ENCODE assay signal across 8 mouse cellular contexts in genomic region chr7:12927693-12928589, GRCm38 (mm10). TPM values are rescaled to one million over a fixed set of nuclear protein-coding genes. Genes with fewer than 3 reads are reported as not detected.
DNase-seq lines count a peak whose midpoint lies in the region; ATAC-seq and TF ChIP-seq lines count a peak whose summit lies in the region.

No protein-coding gene starts in this region.

- peak; percentile 65; the same call in 1 of the 2 replicates for ATAC-seq in kidney, embryonic 14.5 days (ENCODE audit: low FRiP score, low TSS enrichment)
- ATAC-seq in embryonic facial prominence, embryonic 15.5 days (ENCODE audit: insufficient number of reproducible peaks, low FRiP score, low TSS enrichment, low read depth) = 0 out of 2 replicates have a peak, but pooled peaks have one; percentile 18
- peak; percentile 64 for ATAC-seq in hindbrain, embryonic 16.5 days
- ATAC-seq in monocyte, adult 5-6 weeks (replicated peaks; ENCODE audit: insufficient number of reproducible peaks, low FRiP score, low TSS enrichment, poor library complexity, severe bottlenecking) = no peak

- H3K4me1 ChIP-seq in kidney, embryonic 14.5 days (ENCODE audit: control insufficient read depth, insufficient read depth, low read length) = peaks cover 12% of the 10 kb centered on the region; the same call in 1 of the 2 replicates
- peaks cover 45% of the 10 kb centered on the region for H3K4me1 ChIP-seq in embryonic facial prominence, embryonic 15.5 days
- H3K4me1 ChIP-seq in hindbrain, embryonic 16.5 days (ENCODE audit: control insufficient read depth, insufficient read depth, low read depth, low read length) = peaks cover 14% of the 10 kb centered on the region
- H3K4me1 ChIP-seq in lung, adult 2 months (ENCODE audit: control insufficient read depth, insufficient read depth, low read length) = peaks cover 4% of the 10 kb centered on the region; the same call in 1 of the 2 replicates
- H3K4me1 ChIP-seq in olfactory bulb, adult 2 months (ENCODE audit: control insufficient read depth, insufficient read depth, low read length) = peaks cover 10% of the 10 kb centered on the region; the same call in 1 of the 2 replicates

- no peak overlapping the region for H3K27ac ChIP-seq in kidney, embryonic 14.5 days (ENCODE audit: low read depth, low read length)
- no peak overlapping the region for H3K27ac ChIP-seq in embryonic facial prominence, embryonic 15.5 days (replicated peaks)
- H3K27ac ChIP-seq in hindbrain, embryonic 16.5 days (ENCODE audit: low read depth, low read length) = no peak overlapping the region
- no peak overlapping the region for H3K27ac ChIP-seq in olfactory bulb, adult 2 months (ENCODE audit: insufficient read depth, low read depth, low read length)

- no peaks in the 10 kb centered on the region for H3K9me3 ChIP-seq in kidney, embryonic 14.5 days (ENCODE audit: control insufficient read depth, low read length)
- no peaks in the 10 kb centered on the region for H3K9me3 ChIP-seq in embryonic facial prominence, embryonic 15.5 days (replicated peaks)
- no peaks in the 10 kb centered on the region for H3K9me3 ChIP-seq in hindbrain, embryonic 16.5 days (ENCODE audit: control insufficient read depth, low read length)

- WGBS in kidney, embryonic 14.5 days = 2% methylated on average over 61 of the region's 65 CpGs
- WGBS in embryonic facial prominence, embryonic 15.5 days = 5% methylated on average over 65 of the region's 65 CpGs
- WGBS in hindbrain, embryonic 16.5 days = 5% methylated on average over 65 of the region's 65 CpGs
- 12% methylated on average over 65 of the region's 65 CpGs for WGBS in lung, adult 2 months
- WGBS in olfactory bulb, adult 2 months = 9% methylated on average over 65 of the region's 65 CpGs

- no peak for TF ChIP-seq POLR2A in lung, adult 2 months (IDR thresholded peaks at IDR 0.05; ENCODE audit: borderline replicate concordance, extremely low read depth, low read depth, low read length)
- no peak for TF ChIP-seq POLR2A in olfactory bulb, adult 2 months (IDR thresholded peaks at IDR 0.05; ENCODE audit: insufficient read depth, low read depth, low read length)

- H3K4me2 ChIP-seq in kidney, embryonic 14.5 days (replicated peaks; ENCODE audit: low read depth, low read length) = peak overlapping the region; percentile 72
- peak overlapping the region; percentile 79 for H3K4me2 ChIP-seq in embryonic facial prominence, embryonic 15.5 days (replicated peaks)
- H3K4me2 ChIP-seq in hindbrain, embryonic 16.5 days (ENCODE audit: low read length) = peak overlapping the region; percentile 56

- H3K27me3 ChIP-seq in kidney, embryonic 14.5 days (ENCODE audit: control insufficient read depth, insufficient read depth, low read length) = peaks cover 10% of the 10 kb centered on the region
- H3K27me3 ChIP-seq in embryonic facial prominence, embryonic 15.5 days = peaks cover 10% of the 10 kb centered on the region
- peaks cover 14% of the 10 kb centered on the region for H3K27me3 ChIP-seq in hindbrain, embryonic 16.5 days (replicated peaks; ENCODE audit: control insufficient read depth, insufficient read depth, low read length)

- TF ChIP-seq CTCF in lung, adult 2 months (IDR thresholded peaks at IDR 0.05; ENCODE audit: insufficient read depth, low read length) = no peak
- TF ChIP-seq CTCF in olfactory bulb, adult 2 months (IDR thresholded peaks at IDR 0.05; ENCODE audit: insufficient read depth, low read depth, low read length) = peak; percentile 14; the same call in 1 of the 2 replicates

- H3K4me3 ChIP-seq in kidney, embryonic 14.5 days (ENCODE audit: low read length) = peak overlapping the region; percentile 34
- peak overlapping the region; percentile 41 for H3K4me3 ChIP-seq in embryonic facial prominence, embryonic 15.5 days (replicated peaks)
- H3K4me3 ChIP-seq in hindbrain, embryonic 16.5 days (ENCODE audit: low read length) = peak overlapping the region; percentile 31
- peak overlapping the region; percentile 44 for H3K4me3 ChIP-seq in lung, adult 2 months (replicated peaks; ENCODE audit: extremely low read depth, low read depth, low read length)
- H3K4me3 ChIP-seq in olfactory bulb, adult 2 months (ENCODE audit: insufficient read depth, low read depth, low read length) = peak overlapping the region; percentile 18

- H3K36me3 ChIP-seq in kidney, embryonic 14.5 days (ENCODE audit: control insufficient read depth, insufficient read depth, low read length) = peaks cover 43% of the 10 kb centered on the region
- H3K36me3 ChIP-seq in embryonic facial prominence, embryonic 15.5 days = peaks cover 41% of the 10 kb centered on the region
- H3K36me3 ChIP-seq in hindbrain, embryonic 16.5 days (ENCODE audit: control insufficient read depth, insufficient read depth, low read length) = peaks cover 38% of the 10 kb centered on the region

- H3K9ac ChIP-seq in kidney, embryonic 14.5 days (ENCODE audit: low read depth, low read length) = peak overlapping the region; percentile 53
- peak overlapping the region; percentile 28 for H3K9ac ChIP-seq in embryonic facial prominence, embryonic 15.5 days
- peak overlapping the region; percentile 51 for H3K9ac ChIP-seq in hindbrain, embryonic 16.5 days (ENCODE audit: low read depth, low read length)

- DNase-seq in kidney, postnatal 25 days = no peak
- DNase-seq in adrenal gland, postnatal 14 days = peak; percentile 45
- peak; percentile 35 for DNase-seq in lung, adult 2 months

RNA-seq across cellular contexts. Expression of gene Rnf225, which starts 0.7 kb away (rescaled TPM):
- 0.47 and 0.76 TPM in 2 replicates for polyA plus RNA-seq in kidney, embryonic 14.5 days (2014; fragmentation: Nextera tagmentation; extraction: Ambion mirVana)
- total RNA-seq in adrenal gland, postnatal 14 days (2021) = 0.41 and 0.52 TPM in 2 replicates
- 2.6 and 2.8 TPM in 2 replicates for polyA plus RNA-seq in embryonic facial prominence, embryonic 15.5 days (2015; fragmentation: Nextera tagmentation; extraction: Ambion mirVana)
- polyA plus RNA-seq in hindbrain, embryonic 16.5 days (2015; fragmentation: Nextera tagmentation; extraction: Ambion mirVana) = 1.2 and 1.3 TPM in 2 replicates
- polyA plus RNA-seq in lung, adult 2 months (2012; rRNA removed) = 2.3 and 7.0 TPM in 2 replicates
- not detected in 2 replicates for polyA plus RNA-seq in olfactory bulb, adult 2 months (2012; ENCODE audit: insufficient read depth, insufficient read length, low replicate concordance, missing spikeins)
- total RNA-seq in monocyte, adult 5-6 weeks (2017) = 0.53 TPM in 1 of 3 replicates, not detected in the others

RNA-seq across cellular contexts. Expression of gene Rps5, which starts 5.9 kb away (rescaled TPM):
- polyA plus RNA-seq in kidney, embryonic 14.5 days (2014; fragmentation: Nextera tagmentation; extraction: Ambion mirVana) = 1,360 and 1,560 TPM in 2 replicates
- 842 and 996 TPM in 2 replicates for total RNA-seq in adrenal gland, postnatal 14 days (2021)
- polyA plus RNA-seq in embryonic facial prominence, embryonic 15.5 days (2015; fragmentation: Nextera tagmentation; extraction: Ambion mirVana) = 1,070 and 1,140 TPM in 2 replicates
- 564 and 566 TPM in 2 replicates for polyA plus RNA-seq in hindbrain, embryonic 16.5 days (2015; fragmentation: Nextera tagmentation; extraction: Ambion mirVana)
- 1,316 and 1,420 TPM in 2 replicates for polyA plus RNA-seq in lung, adult 2 months (2012; rRNA removed)
- polyA plus RNA-seq in olfactory bulb, adult 2 months (2012; ENCODE audit: insufficient read depth, insufficient read length, low replicate concordance, missing spikeins) = 651 TPM in 1 of 2 replicates, not detected in the other
- 534 to 585 TPM (median 572 TPM) in 3 replicates for total RNA-seq in monocyte, adult 5-6 weeks (2017)

RNA-seq across cellular contexts. Expression of gene Zscan22, which starts 30.3 kb away (rescaled TPM):
- 17.7 and 22.1 TPM in 2 replicates for polyA plus RNA-seq in kidney, embryonic 14.5 days (2014; fragmentation: Nextera tagmentation; extraction: Ambion mirVana)
- 11.0 and 12.5 TPM in 2 replicates for total RNA-seq in adrenal gland, postnatal 14 days (2021)
- polyA plus RNA-seq in embryonic facial prominence, embryonic 15.5 days (2015; fragmentation: Nextera tagmentation; extraction: Ambion mirVana) = 17.5 and 17.7 TPM in 2 replicates
- polyA plus RNA-seq in hindbrain, embryonic 16.5 days (2015; fragmentation: Nextera tagmentation; extraction: Ambion mirVana) = 10.4 and 13.1 TPM in 2 replicates
- polyA plus RNA-seq in lung, adult 2 months (2012; rRNA removed) = 8.4 and 8.5 TPM in 2 replicates
- not detected in 2 replicates for polyA plus RNA-seq in olfactory bulb, adult 2 months (2012; ENCODE audit: insufficient read depth, insufficient read length, low replicate concordance, missing spikeins)
- 0.75 to 3.9 TPM in 2 of 3 replicates, not detected in the other for total RNA-seq in monocyte, adult 5-6 weeks (2017)

RNA-seq across cellular contexts. Expression of gene Zfp324, which starts 37.7 kb away (rescaled TPM):
- polyA plus RNA-seq in kidney, embryonic 14.5 days (2014; fragmentation: Nextera tagmentation; extraction: Ambion mirVana) = 6.9 and 9.3 TPM in 2 replicates
- total RNA-seq in adrenal gland, postnatal 14 days (2021) = 8.0 and 9.5 TPM in 2 replicates
- 12.9 and 14.0 TPM in 2 replicates for polyA plus RNA-seq in embryonic facial prominence, embryonic 15.5 days (2015; fragmentation: Nextera tagmentation; extraction: Ambion mirVana)
- 11.9 and 13.5 TPM in 2 replicates for polyA plus RNA-seq in hindbrain, embryonic 16.5 days (2015; fragmentation: Nextera tagmentation; extraction: Ambion mirVana)
- 6.1 and 6.8 TPM in 2 replicates for polyA plus RNA-seq in lung, adult 2 months (2012; rRNA removed)
- polyA plus RNA-seq in olfactory bulb, adult 2 months (2012; ENCODE audit: insufficient read depth, insufficient read length, low replicate concordance, missing spikeins) = not detected in 2 replicates
- total RNA-seq in monocyte, adult 5-6 weeks (2017) = 0.96 to 4.5 TPM (median 1.9 TPM) in 3 replicates

RNA-seq across cellular contexts. Expression of gene Zfp128, which starts 47.0 kb away (rescaled TPM):
- 4.0 and 4.5 TPM in 2 replicates for polyA plus RNA-seq in kidney, embryonic 14.5 days (2014; fragmentation: Nextera tagmentation; extraction: Ambion mirVana)
- total RNA-seq in adrenal gland, postnatal 14 days (2021) = 3.7 and 4.7 TPM in 2 replicates
- polyA plus RNA-seq in embryonic facial prominence, embryonic 15.5 days (2015; fragmentation: Nextera tagmentation; extraction: Ambion mirVana) = 5.0 and 5.1 TPM in 2 replicates
- polyA plus RNA-seq in hindbrain, embryonic 16.5 days (2015; fragmentation: Nextera tagmentation; extraction: Ambion mirVana) = 6.8 and 7.1 TPM in 2 replicates
- 0.74 and 1.2 TPM in 2 replicates for polyA plus RNA-seq in lung, adult 2 months (2012; rRNA removed)
- polyA plus RNA-seq in olfactory bulb, adult 2 months (2012; ENCODE audit: insufficient read depth, insufficient read length, low replicate concordance, missing spikeins) = not detected in 2 replicates
- total RNA-seq in monocyte, adult 5-6 weeks (2017) = 1.6 to 4.2 TPM (median 2.4 TPM) in 3 replicates

Comparison
In these comparisons a context has a peak if more than half of its experiments do, and no peak if none do; other contexts are left out.
1. DNase-seq: peak in adrenal gland, postnatal 14 days (single experiment) and lung, adult 2 months (single experiment); none in kidney, postnatal 25 days (0 of 2).
2. Peak in every context shown above with its lines, with median percentiles within 50 percentile points of each other: H3K4me2 ChIP-seq, H3K4me3 ChIP-seq and H3K9ac ChIP-seq.